Mouse (Mus musculus) CD4-positive, CD25-positive, alpha-beta regulatory T cell, adult 4 months (primary cell): ENCODE results near the gene Insl3. TPM values are rescaled to one million over a fixed set of nuclear protein-coding genes. Genes with fewer than 3 reads are reported as not detected.
A peak's percentile ranks its signal among the peaks of the same experiment; 100 is the strongest.

ENCODE experiments used
- ATAC-seq: one replicate; pipeline ENCODE4 v1.8.0; 2017
- polyA plus RNA-seq, 2 experiments: library from polyadenylated mRNA; unstranded; fragments of 100-300 nt; shearing (Covaris generic); gene quantifications; one replicate each; pipeline ENCODE4 v1.2.1; 2017

Insl3 gene
- 10 to 100 TPM; 15.1 to 24.5 TPM for polyA plus RNA-seq

- no peak for ATAC-seq
Observed at GRCm38 (mm10) chr8:71689028-71689427, at the start of gene Insl3. Gene Insl3, plus strand, starts transcription at chr8:71689214.

DNA sequence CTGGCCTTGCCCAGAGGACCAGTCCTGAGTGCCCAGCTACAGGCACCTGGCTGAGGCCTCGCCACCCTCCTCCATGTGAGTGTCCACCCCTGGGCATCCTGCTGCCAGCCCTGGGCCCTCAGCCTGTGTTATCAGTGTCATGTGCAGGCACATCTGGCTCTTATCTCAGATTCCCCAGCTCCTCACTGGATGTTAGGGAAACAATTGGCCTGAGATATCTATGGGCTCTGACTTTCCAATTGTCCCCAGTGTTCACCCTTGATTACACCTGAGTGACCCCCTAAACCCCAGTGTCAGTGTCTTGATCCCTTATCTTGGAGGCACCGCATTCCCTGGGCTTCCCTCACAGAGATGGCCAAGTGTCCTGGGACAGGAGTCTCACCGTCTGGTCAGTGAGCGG, 49.7 kb upstream of the Insl3 start:
- no peak for ATAC-seq

DNA sequence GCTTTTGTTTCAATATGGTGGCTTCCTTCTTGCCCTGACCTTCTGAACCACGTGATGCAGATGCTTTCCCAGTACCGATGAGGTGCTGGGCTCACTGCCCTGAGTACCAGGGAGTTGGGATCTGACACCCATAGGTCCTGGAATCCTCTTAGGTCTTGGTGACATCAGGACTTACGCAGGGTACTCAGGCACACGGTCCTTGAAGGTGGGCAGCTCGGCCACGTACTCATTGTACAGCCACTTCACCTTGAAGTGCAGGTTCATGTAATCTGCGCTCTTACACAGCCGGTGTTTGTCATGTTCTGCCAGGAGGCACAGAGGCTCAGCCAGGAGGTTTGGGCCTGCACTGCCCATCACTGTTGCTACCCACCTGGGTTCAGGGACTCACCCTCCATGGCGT, 43.5 kb upstream of the Insl3 start:
- ATAC-seq: no peak

- ATAC-seq: no peak
Observed at GRCm38 (mm10) chr8:71654600-71654999, 34.4 kb upstream of the Insl3 start.

GRCm38 (mm10) chr8:71657816-71658215, 31.2 kb upstream of the Insl3 start:
- no peak for ATAC-seq

GRCm38 (mm10) chr8:71658515-71659049, 30.4 kb upstream of the Insl3 start:
- ATAC-seq: no peak

- ATAC-seq: no peak
Observed at GRCm38 (mm10) chr8:71659751-71660150, 29.3 kb upstream of the Insl3 start.

- ATAC-seq: peak; percentile 76
Observed at GRCm38 (mm10) chr8:71660325-71661120, 28.5 kb upstream of the Insl3 start.

DNA sequence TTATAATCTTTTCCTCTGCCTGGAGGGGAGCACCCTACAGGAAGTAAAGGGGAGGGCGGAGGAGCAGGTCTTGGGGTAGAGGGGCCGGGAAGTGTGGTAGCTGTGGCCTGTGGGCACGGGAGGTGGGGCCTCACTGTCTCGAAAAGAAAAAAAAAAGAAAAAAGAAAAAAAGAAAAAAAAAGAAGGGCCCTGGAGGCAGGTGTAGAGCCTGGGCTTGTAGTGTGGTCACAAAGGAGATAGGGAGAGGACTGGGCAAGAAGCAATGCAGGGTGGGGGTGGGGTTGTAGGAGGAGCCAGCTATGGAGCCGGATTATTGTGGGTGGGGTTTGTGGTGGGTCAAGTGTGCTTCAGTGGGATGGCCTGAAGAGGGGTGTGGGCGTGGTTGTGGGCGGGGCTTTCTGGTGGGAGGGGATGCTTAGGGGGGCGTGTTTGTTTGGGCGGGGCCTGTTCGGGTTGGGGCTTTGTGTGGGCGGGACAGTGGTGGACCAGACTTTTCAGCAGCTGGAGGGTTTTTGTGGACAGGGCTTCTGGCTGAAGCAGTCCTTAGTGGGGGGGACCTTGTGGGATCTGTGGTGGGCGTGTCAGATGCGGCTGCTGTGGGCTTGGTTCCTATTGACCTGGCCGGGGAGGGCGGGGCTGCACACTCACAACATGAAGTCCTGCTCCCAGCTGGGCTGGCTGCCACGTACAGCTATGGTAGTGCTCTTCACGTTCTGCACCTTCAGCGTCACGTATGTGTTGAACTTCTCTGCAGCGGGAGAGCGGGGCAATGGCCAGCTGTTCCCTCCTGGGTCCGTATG, 23.5 kb upstream of the Insl3 start:
- ATAC-seq: peak; percentile 66

DNA sequence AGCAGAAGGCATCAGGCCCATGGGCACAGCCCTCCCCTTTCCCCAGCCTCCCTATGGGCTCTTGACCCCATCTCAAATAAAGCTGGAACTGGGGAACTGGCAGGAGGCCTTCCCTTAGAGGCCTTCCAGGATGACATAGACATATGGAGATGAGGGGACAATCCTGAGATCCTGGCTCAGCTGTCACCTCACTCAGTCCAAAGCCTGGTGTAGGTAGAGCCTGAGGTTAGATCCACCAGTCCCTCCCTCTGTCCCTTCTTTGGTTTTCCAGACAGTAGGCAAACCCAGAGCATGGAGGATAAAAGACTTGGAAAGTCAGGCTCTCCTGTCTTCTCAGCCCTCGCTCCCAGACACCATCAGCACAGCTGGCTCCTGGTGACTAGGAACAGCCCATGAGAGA, 22.2 kb upstream of the Insl3 start:
- no peak for ATAC-seq

DNA sequence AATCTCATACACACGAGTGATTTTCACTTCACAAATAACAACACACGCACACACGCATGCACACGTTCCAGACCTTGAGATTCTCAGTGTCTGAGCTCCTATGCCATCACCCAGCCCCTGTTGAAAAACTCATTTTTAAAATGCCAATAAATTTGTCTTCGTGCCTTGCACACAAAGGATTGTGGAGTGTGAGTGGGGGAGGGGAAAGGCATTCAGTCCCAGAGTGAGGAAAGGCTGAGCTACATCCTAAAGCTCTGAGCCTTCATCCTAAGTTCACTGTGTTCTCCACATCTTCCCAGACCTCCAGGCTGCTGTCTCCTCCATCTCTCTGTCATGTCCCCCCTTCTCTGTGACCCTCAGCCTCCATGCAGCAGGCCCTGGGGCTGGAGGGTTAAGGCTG, 21.8 kb upstream of the Insl3 start:
- no peak for ATAC-seq

DNA sequence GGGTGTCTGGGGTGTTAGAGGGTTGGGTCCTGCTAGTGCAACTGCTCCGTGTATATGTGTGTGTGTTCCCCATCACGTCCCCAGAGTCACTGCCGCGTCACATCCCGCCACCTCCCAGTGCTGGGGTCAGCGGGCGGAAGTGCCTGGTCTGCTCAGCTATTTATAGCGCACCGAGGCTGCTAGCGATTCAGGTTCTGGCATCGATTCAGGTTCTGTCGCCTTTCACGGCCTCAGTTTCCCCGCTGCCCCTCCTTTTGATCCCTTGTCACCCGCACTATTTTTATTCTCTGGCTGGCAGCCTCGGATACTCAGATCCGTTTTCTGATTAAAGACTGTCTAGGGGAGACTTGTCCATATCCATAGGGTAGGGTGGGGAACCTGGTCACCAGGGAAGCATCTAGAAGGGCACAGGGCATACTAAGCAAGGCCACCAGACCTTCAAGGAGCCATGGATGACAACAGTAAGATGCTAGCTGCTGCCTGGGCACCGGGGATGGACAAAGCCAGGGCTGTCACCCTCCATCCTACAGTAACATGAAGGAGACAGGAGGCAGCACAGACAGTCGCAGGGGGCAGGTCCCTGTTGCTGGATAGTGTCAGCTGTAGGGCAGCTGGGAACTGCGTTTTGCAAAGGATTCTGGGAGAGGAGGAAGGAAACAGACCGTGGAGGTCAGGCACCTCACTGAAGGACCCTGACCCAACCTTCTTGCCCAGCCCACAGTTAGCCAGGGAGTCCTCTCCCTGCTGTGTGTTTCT, 20.6 kb upstream of the Insl3 start:
- peak; percentile 73 for ATAC-seq

DNA sequence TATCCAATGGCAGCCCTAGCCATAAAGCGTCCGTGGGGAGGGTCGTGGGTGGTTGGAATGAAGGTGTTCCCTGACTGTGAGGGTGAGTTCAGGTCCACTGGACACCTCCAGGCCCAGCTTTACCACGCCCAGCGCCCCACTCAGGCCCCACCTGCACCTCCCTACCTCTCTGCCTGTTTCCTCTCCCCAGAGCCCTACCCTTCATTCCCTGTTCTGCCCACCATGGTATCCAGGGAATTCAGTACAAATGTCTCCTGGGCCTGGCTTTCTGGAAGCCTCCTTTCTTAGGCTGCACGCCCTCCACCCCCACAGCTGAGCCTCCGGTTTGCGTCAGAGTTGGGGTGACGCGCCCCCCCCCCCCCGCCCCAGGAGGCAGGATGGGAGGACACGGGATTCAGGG, 18.8 kb upstream of the Insl3 start:
- no peak for ATAC-seq

DNA sequence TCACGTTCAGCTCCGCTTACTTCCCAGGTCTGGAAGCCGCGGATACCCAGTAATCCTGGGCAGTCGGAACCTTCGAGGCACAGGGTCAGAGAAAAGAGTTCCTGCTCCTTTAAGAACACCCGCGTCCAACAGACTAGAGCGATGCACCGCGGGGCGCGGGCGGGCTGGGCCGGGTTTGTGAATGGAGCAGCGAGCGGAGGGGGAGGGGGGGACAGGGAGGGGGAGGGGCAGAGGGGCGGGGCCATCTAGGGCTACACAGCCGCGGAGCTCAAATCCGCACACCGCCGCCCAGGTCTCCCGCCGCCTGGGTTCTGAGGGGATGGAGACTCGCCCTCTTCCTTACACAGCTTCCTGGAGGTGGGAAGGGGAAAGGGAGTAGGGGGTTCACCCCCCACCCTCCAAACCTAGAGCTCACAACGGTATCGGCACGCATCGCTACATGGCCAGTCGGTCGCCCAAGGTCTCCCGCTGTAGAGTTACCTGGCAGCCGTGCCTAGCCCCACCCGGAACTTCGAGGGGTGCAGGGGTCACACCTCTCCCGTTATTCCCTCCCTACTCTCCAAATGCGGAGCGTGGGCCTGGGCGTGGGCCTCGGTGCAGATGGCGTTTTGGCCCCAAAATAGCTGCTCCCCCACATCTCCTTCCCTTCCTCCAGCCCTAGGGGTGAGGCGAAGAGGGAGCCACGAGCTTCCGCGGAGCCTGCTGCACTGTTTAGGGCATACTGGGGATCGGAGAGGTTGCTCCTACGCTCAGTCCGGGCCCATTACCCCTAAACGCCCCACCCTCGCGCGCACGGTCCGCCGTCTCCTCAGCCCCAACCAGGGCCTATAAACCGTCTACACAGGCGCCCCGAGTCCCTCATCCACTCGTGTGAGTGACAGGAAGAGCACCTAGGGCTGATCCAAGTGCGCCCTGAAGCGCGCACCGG, 18.1 kb upstream of the Insl3 start:
- ATAC-seq: peak; percentile 21

- ATAC-seq: peak; percentile 61
Observed at GRCm38 (mm10) chr8:71671549-71671965, 17.5 kb upstream of the Insl3 start, which contains the start of gene Unc13a. Gene Unc13a, minus strand, starts transcription at chr8:71671757.

- no peak for ATAC-seq
Observed at GRCm38 (mm10) chr8:71672168-71672735, 16.8 kb upstream of the Insl3 start.

DNA sequence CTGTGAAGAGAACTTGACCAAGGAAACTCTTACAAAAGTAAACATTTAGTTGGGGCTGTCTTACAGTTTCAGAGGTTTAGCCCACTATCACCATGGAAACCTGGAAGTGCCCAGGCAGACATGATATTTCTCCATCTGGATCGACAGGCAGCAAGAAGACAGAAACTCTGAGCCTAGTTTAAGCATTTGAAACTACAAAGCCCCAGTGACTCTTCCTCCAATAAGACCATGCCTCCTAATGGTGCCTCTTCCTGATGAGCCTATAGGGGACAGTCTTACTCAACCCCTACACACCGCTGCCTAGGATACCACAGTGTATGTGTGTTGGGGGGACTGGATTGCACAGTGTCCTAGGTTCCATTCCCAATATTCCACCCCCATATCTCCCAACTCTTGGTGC, 14.9 kb upstream of the Insl3 start:
- ATAC-seq: no peak

- no peak for ATAC-seq
Observed at GRCm38 (mm10) chr8:71675456-71676019, 13.5 kb upstream of the Insl3 start.

DNA sequence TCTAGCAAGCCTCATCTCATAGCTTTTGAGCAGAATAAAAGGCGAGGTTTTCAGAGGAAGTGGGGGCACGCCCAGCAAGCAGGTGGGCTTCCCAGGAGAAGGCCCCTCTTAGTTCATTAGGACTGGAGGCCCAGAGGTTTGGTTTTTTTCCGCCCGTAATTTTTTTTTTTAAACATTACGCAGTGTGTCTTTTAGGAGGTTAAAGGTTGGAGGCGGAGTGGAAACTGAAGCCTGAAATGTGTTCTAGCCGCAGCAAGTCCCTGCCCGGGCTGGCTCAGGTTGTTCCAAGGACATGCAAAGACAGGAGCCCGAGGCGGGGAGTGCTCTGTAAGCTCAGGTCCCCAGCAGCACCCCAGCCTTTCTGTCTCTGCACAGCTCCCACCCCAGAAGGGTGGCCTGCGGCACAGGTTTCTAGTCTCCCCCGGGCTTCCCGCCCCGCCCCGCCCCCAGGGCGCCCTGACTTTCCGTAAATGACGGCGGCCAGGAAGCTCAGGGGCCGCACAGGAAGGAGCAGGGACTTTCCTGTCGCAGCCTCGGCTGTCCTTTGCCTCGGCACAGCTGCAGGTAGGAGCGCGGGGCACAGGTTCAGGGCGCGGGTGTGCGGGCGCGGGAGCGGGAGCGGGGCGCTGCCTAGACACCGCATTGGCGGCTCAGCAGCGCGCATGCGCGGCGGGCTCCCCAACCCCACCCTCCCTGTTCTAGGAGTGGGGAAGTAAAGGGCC, 12.8 kb upstream of the Insl3 start, which contains the start of gene Jak3:
Gene Jak3, plus strand, starts transcription at position 277 of the 722 bp plus-strand sequence.
- ATAC-seq: peak; percentile 74

DNA sequence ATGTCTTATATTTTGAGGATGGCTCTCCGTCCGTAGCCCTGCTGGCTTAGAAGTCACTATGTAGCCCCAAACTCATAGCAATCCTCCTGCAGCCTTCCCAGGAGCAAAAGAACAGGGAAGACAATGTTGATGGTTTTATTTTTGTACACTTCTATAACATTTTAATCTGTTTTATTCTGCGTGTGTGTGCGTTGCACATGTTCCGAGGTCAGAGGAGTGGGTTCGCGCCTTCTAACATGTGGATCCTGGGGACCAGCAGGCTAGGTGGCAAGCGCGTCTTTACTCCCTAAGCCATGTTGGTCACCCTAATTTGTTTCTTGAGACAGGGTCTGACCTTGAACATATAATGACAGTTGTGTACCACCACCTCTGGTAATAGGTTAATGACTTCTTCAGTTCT, 12.2 kb upstream of the Insl3 start:
- ATAC-seq: no peak
